14 mouse cellular contexts compared by ENCODE assay signal in genomic region chr1:86469876-86470275, GRCm38 (mm10). TPM values are rescaled to one million over a fixed set of nuclear protein-coding genes. Genes with fewer than 3 reads are reported as not detected.
DNase-seq lines count a peak whose midpoint lies in the region; ATAC-seq and TF ChIP-seq lines count a peak whose summit lies in the region.
"Had no signal": no experiment of that assay in that cellular context is flagged by ENCODE, and none has a peak within 500 bp of the region (broad histone marks: within the 10 kb centered on the region; RNA-seq: fewer than 3 reads in every experiment).

No protein-coding gene starts in this region.

- ATAC-seq in kidney, embryonic 16.5 days (ENCODE audit: low FRiP score, low TSS enrichment) = no peak
- no peak for ATAC-seq in liver, embryonic 16.5 days (ENCODE audit: low read depth)
- ATAC-seq: midbrain, embryonic 13.5 days had no signal

- H3K9ac ChIP-seq in kidney, embryonic 16.5 days (replicated peaks; ENCODE audit: low read length) = 0 out of 2 replicates have a peak overlapping the region, but pooled peaks have one; percentile 6
- no peak overlapping the region for H3K9ac ChIP-seq in CH12.LX (ENCODE audit: insufficient read depth, low read depth)
- no peak overlapping the region for H3K9ac ChIP-seq in liver, embryonic 16.5 days (ENCODE audit: low read depth, low read length)
- H3K9ac ChIP-seq: limb, embryonic 13.5 days; midbrain, embryonic 13.5 days had no signal

- H3K27me3 ChIP-seq in kidney, embryonic 16.5 days (ENCODE audit: insufficient read depth, low read length) = no peaks in the 10 kb centered on the region
- no peaks in the 10 kb centered on the region for H3K27me3 ChIP-seq in CH12.LX (replicated peaks)
- no peaks in the 10 kb centered on the region for H3K27me3 ChIP-seq in liver, embryonic 16.5 days (ENCODE audit: control insufficient read depth, insufficient read depth, low read depth, low read length)
- H3K27me3 ChIP-seq in thymus, adult 2 months (ENCODE audit: control insufficient read depth, insufficient read depth, low read length) = no peaks in the 10 kb centered on the region
- H3K27me3 ChIP-seq: limb, embryonic 13.5 days; midbrain, embryonic 13.5 days had no signal

- TF ChIP-seq RAD21 in CH12.LX (IDR thresholded peaks at IDR 0.05; ENCODE audit: low read depth, low read length) = no peak

- H3K4me2 ChIP-seq in kidney, embryonic 16.5 days (replicated peaks; ENCODE audit: low read depth, low read length) = no peak overlapping the region
- no peak overlapping the region for H3K4me2 ChIP-seq in CH12.LX (ENCODE audit: insufficient read depth, low read depth, poor library complexity, severe bottlenecking)
- H3K4me2 ChIP-seq in liver, embryonic 16.5 days (ENCODE audit: low read depth, low read length) = no peak overlapping the region
- H3K4me2 ChIP-seq: limb, embryonic 13.5 days; midbrain, embryonic 13.5 days had no signal

- DNase-seq in gastrocnemius, adult 18-20 months (ENCODE audit: low spot score) = peak; percentile 21
- DNase-seq in gastrocnemius, adult 8-10 months (ENCODE audit: low spot score in 2 of 2) = no peak
- no peak for DNase-seq in kidney, postnatal 4 days
- DNase-seq in CH12.LX (ENCODE audit: extremely low read depth) (no peak), adipocyte (ENCODE audit: low spot score) (no peak)
- no peak for DNase-seq in thymus, adult 2 months

- in situ Hi-C loops in CH12.LX (cut with MboI; ENCODE audit: low pct_ligation_motif_present, low pct_unique_long_range_greater_than_20kb, low sequenced_read_pairs) = no loop called here

- no peaks in the 10 kb centered on the region for H3K36me3 ChIP-seq in kidney, embryonic 16.5 days (ENCODE audit: insufficient read depth, low read length)
- H3K36me3 ChIP-seq in CH12.LX (replicated peaks in 1 of 2; ENCODE audit: control insufficient read depth in 1 of 2, insufficient read depth in 1 of 2, low read length in 1 of 2) = no peaks in the 10 kb centered on the region
- H3K36me3 ChIP-seq in liver, embryonic 16.5 days (ENCODE audit: control insufficient read depth, insufficient read depth) = no peaks in the 10 kb centered on the region
- H3K36me3 ChIP-seq in thymus, adult 2 months (ENCODE audit: control insufficient read depth, insufficient read depth, low read length) = no peaks in the 10 kb centered on the region
- H3K36me3 ChIP-seq: limb, embryonic 13.5 days; midbrain, embryonic 13.5 days had no signal

- TF ChIP-seq EP300 in CH12.LX (IDR thresholded peaks at IDR 0.05; ENCODE audit: low read length) = no peak

- H3K27ac ChIP-seq in kidney, embryonic 16.5 days (ENCODE audit: low read length) = peak overlapping the region; percentile 65
- H3K27ac ChIP-seq in CH12.LX (ENCODE audit: insufficient read depth, low read depth) = no peak overlapping the region
- H3K27ac ChIP-seq in liver, embryonic 16.5 days (ENCODE audit: low read length) = peak overlapping the region; percentile 25; the same call in 1 of the 2 replicates
- H3K27ac ChIP-seq in thymus, adult 2 months (ENCODE audit: control insufficient read depth, insufficient read depth, low read length) = no peak overlapping the region
- H3K27ac ChIP-seq: hindbrain, postnatal 0 days; limb, embryonic 13.5 days; midbrain, embryonic 13.5 days had no signal

- WGBS in kidney, embryonic 16.5 days = 94% methylated on average over 4 of the region's 4 CpGs
- WGBS in liver, embryonic 16.5 days (ENCODE audit: insufficient replicate concordance) = 83% methylated on average over 4 of the region's 4 CpGs
- WGBS in thymus, adult 2 months = 88% methylated on average over 4 of the region's 4 CpGs

- no peaks in the 10 kb centered on the region for H3K79me2 ChIP-seq in CH12.LX (replicated peaks; ENCODE audit: control insufficient read depth, extremely low read depth, insufficient read depth, poor library complexity, severe bottlenecking)

- no peak for TF ChIP-seq CTCF in CH12.LX (conservative IDR thresholded peaks at IDR 0.05 in 1 of 2, IDR thresholded peaks at IDR 0.05 in 1 of 2; ENCODE audit: low read depth in 2 of 2, low read length in 2 of 2)
- no peak for TF ChIP-seq CTCF in thymus, adult 2 months (IDR thresholded peaks at IDR 0.05; ENCODE audit: borderline replicate concordance, control insufficient read depth, extremely low read depth, insufficient read depth, low read length, poor library complexity)

- H3K4me3 ChIP-seq in kidney, embryonic 16.5 days (ENCODE audit: low read length) = no peak overlapping the region
- no peak overlapping the region for H3K4me3 ChIP-seq in CH12.LX (replicated peaks in 1 of 3; ENCODE audit: low read depth in 2 of 3, low read length in 2 of 3, poor library complexity in 1 of 3)
- H3K4me3 ChIP-seq in liver, embryonic 16.5 days (ENCODE audit: low read depth, low read length) = no peak overlapping the region
- H3K4me3 ChIP-seq in thymus, adult 2 months (ENCODE audit: control insufficient read depth, insufficient read depth, low read length) = no peak overlapping the region
- H3K4me3 ChIP-seq: limb, embryonic 13.5 days; midbrain, embryonic 13.5 days had no signal

- H3K9me3 ChIP-seq in kidney, embryonic 16.5 days (ENCODE audit: low read length) = no peaks in the 10 kb centered on the region
- peaks cover 7% of the 10 kb centered on the region for H3K9me3 ChIP-seq in CH12.LX (replicated peaks; ENCODE audit: low read length)
- no peaks in the 10 kb centered on the region for H3K9me3 ChIP-seq in liver, embryonic 16.5 days (replicated peaks; ENCODE audit: control insufficient read depth, low read length)
- H3K9me3 ChIP-seq: midbrain, embryonic 13.5 days had no signal

- H3K4me1 ChIP-seq in kidney, embryonic 16.5 days (ENCODE audit: insufficient read depth, low read length) = peaks cover 28% of the 10 kb centered on the region
- H3K4me1 ChIP-seq in CH12.LX (ENCODE audit: control insufficient read depth in 1 of 2, insufficient read depth in 2 of 2) = peaks cover 3 to 33% of the 10 kb centered on the region in 2 experiments; a peak in 2 of 4 replicates
- peaks cover 33% of the 10 kb centered on the region for H3K4me1 ChIP-seq in liver, embryonic 16.5 days (ENCODE audit: control insufficient read depth, low read depth, low read length)
- peaks cover 11% of the 10 kb centered on the region for H3K4me1 ChIP-seq in thymus, adult 2 months (replicated peaks; ENCODE audit: control insufficient read depth, insufficient read depth, low read length)

- TF ChIP-seq POLR2A in CH12.LX (IDR thresholded peaks at IDR 0.05; ENCODE audit: low read depth, low read length) = no peak
- no peak for TF ChIP-seq POLR2A in thymus, adult 2 months (IDR thresholded peaks at IDR 0.05; ENCODE audit: control insufficient read depth, extremely low read depth, insufficient read depth, low read length, poor library complexity)

- dilution Hi-C loops in CH12.LX (cut with MboI; ENCODE audit: extremely low pct_ligation_motif_present, extremely low pct_unique_long_range_greater_than_20kb, low sequenced_read_pairs) = no loop called here

TF ChIP-seq in CH12.LX, 34 proteins besides CTCF, POLR2A, EP300 and RAD21:
- TF ChIP-seq TCF12 (IDR thresholded peaks at IDR 0.05; ENCODE audit: low read depth, low read length) = 0 out of 2 replicates have a peak, but pooled peaks have one; percentile 15
- TF ChIP-seq UBTF (IDR thresholded peaks at IDR 0.05; ENCODE audit: low read depth, low read length) = no peak

RNA-seq across cellular contexts. Expression of gene Tex44, which starts 43.7 kb away (rescaled TPM):
- total RNA-seq in gastrocnemius, adult 18-20 months (2021) = not detected
- total RNA-seq in gastrocnemius, adult 8-10 months (2022) = not detected
- not detected in 2 replicates for polyA plus RNA-seq in kidney, embryonic 16.5 days (2015; fragmentation: Nextera tagmentation; extraction: Ambion mirVana)
- total RNA-seq in CH12.LX (2012; rRNA removed) (not detected in 2 replicates), CH12.LX (2014; rRNA removed) (not detected in 2 replicates)
- polyA plus RNA-seq in CH12.LX (2012; ENCODE audit: insufficient read length, low read depth) = not detected in 2 replicates
- not detected in 2 replicates for polyA plus RNA-seq in liver, embryonic 16.5 days (2015; fragmentation: Nextera tagmentation; extraction: Ambion mirVana)
- polyA plus RNA-seq in thymus, adult 2 months (2012; rRNA removed) = 0.74 and 1.2 TPM in 2 replicates
- total RNA-seq: adrenal gland, postnatal 36 days; hindbrain, postnatal 0 days; layer of hippocampus, adult 18-20 months had no signal
- polyA plus RNA-seq: hindbrain, postnatal 0 days; limb, embryonic 13.5 days; midbrain, embryonic 13.5 days; urinary bladder, adult 2 months had no signal

RNA-seq across cellular contexts. Expression of gene Nmur1, which starts 43.8 kb away (rescaled TPM):
- total RNA-seq in gastrocnemius, adult 18-20 months (2021) = not detected
- not detected for total RNA-seq in gastrocnemius, adult 8-10 months (2022)
- polyA plus RNA-seq in kidney, embryonic 16.5 days (2015; fragmentation: Nextera tagmentation; extraction: Ambion mirVana) = 0.12 TPM in 1 of 2 replicates, not detected in the other
- total RNA-seq in CH12.LX (2012; rRNA removed) = 0.13 TPM in 1 of 2 replicates, not detected in the other
- not detected in 2 replicates for total RNA-seq in CH12.LX (2014; rRNA removed)
- 0.16 TPM in 1 of 2 replicates, not detected in the other for polyA plus RNA-seq in CH12.LX (2012; ENCODE audit: insufficient read length, low read depth)
- not detected in 2 replicates for polyA plus RNA-seq in liver, embryonic 16.5 days (2015; fragmentation: Nextera tagmentation; extraction: Ambion mirVana)
- polyA plus RNA-seq in thymus, adult 2 months (2012; rRNA removed) = 0.44 and 0.64 TPM in 2 replicates
- total RNA-seq: adrenal gland, postnatal 36 days; layer of hippocampus, adult 18-20 months had no signal
- polyA plus RNA-seq: limb, embryonic 13.5 days; midbrain, embryonic 13.5 days had no signal

RNA-seq across cellular contexts. Expression of gene Ptma, which starts 56.6 kb away (rescaled TPM):
- total RNA-seq in gastrocnemius, adult 18-20 months (2021) = 10 to 100 TPM; 64.2 to 99.0 TPM
- 10 to 100 TPM; 50.9 to 76.9 (median 67.7) TPM for total RNA-seq in gastrocnemius, adult 8-10 months (2022)
- polyA plus RNA-seq in kidney, embryonic 16.5 days (2015; fragmentation: Nextera tagmentation; extraction: Ambion mirVana) = 2,279 and 2,662 TPM in 2 replicates
- total RNA-seq in CH12.LX (2012; rRNA removed) (2,835 and 3,525 TPM in 2 replicates), CH12.LX (2014; rRNA removed) (5,060 and 5,084 TPM in 2 replicates)
- 4,957 and 5,324 TPM in 2 replicates for polyA plus RNA-seq in CH12.LX (2012; ENCODE audit: insufficient read length, low read depth)
- 500 and 746 TPM in 2 replicates for polyA plus RNA-seq in liver, embryonic 16.5 days (2015; fragmentation: Nextera tagmentation; extraction: Ambion mirVana)
- 2,341 and 3,054 TPM in 2 replicates for polyA plus RNA-seq in thymus, adult 2 months (2012; rRNA removed)

Comparison
In these comparisons a context has a peak if more than half of its experiments do, and no peak if none do; other contexts are left out.
1. H3K27ac ChIP-seq: peak in kidney, embryonic 16.5 days (single experiment) and liver, embryonic 16.5 days (single experiment); none in CH12.LX (single experiment) and thymus, adult 2 months (single experiment).